Comparison of ENCODE assay signal across 8 mouse cellular contexts in the genomic region with DNA sequence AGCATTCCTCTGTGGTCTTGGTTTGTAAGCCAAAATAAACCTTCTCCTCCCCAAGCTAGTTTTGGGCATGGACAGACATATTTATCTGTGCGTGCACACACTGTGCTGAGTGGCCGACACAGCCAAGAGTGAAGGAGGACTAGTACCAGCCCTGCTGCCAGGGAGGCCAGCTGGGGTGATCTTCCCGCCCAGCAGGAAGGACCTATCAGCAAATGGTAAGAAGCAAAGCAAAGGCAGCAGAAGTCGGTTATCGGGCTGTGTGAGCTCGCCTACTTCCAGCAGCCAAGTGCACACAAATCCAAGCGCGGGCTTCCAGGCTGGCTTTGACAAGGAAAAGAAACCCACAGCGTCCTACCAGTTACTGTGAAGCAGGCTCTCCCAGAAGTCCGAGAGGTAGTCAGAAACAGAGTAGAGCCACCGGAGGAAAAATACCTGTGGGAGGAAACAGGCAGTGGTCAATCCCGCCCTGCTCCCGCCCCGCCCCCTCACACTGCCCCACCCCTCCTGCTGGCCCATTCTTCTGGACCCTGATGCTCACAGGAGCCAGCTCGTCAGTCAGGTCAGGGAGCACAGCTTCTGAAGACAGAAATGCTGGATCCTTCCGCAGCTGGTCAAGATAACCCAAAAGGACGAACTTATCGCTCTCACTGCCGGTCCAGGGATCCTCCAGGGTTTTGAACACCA. TPM values are rescaled to one million over a fixed set of nuclear protein-coding genes. Genes with fewer than 3 reads are reported as not detected.
DNase-seq lines count a peak whose midpoint lies in the region; ATAC-seq and TF ChIP-seq lines count a peak whose summit lies in the region.

No protein-coding gene starts in this region.

- H3K27me3 ChIP-seq in MEL (ENCODE audit: control insufficient read depth in 1 of 2, insufficient read depth in 2 of 2, low read length in 2 of 2): no peaks in the 10 kb centered on the region
- H3K27me3 ChIP-seq in intestine, embryonic 15.5 days (replicated peaks): no peaks in the 10 kb centered on the region

- 62% methylated on average over 19 of the region's 19 CpGs for WGBS in intestine, embryonic 15.5 days

- peak overlapping the region; percentile 26 for H3K4me2 ChIP-seq in intestine, embryonic 15.5 days (replicated peaks)

- peaks cover 0 to 31% of the 10 kb centered on the region in 2 experiments; a peak in 2 of 4 replicates for H3K36me3 ChIP-seq in MEL (ENCODE audit: control insufficient read depth in 1 of 2, insufficient read depth in 2 of 2, low read length in 2 of 2)
- peaks cover 18% of the 10 kb centered on the region for H3K36me3 ChIP-seq in intestine, embryonic 15.5 days

- H3K79me2 ChIP-seq in MEL (ENCODE audit: control insufficient read depth, insufficient read depth, low read length, poor library complexity): no peaks in the 10 kb centered on the region

- peak; percentile 40 for DNase-seq in gastrocnemius, postnatal 14 days
- no peak for DNase-seq in gastrocnemius, adult 18-20 months (ENCODE audit: low spot score)
- peak; percentile 85 for DNase-seq in MEL (ENCODE audit: low read depth, low spot score)
- DNase-seq in lung, postnatal 10 days: peak; percentile 67
- DNase-seq in testis, postnatal 14 days (ENCODE audit: low spot score): peak; percentile 66
- no peak for DNase-seq in urinary bladder, postnatal 25 days (ENCODE audit: low spot score)

- peak in 1 of 2 experiments; percentile 63; a peak in 2 of 4 replicates for TF ChIP-seq POLR2A in MEL (IDR thresholded peaks at IDR 0.05; ENCODE audit: control insufficient read depth in 1 of 2, insufficient read depth in 1 of 2, low read depth in 1 of 2, low read length in 2 of 2, poor library complexity in 1 of 2)
- peak; percentile 45; the same call in 1 of the 2 replicates for TF ChIP-seq POLR2A in embryonic fibroblast, embryonic 13.5 days (IDR thresholded peaks at IDR 0.05; ENCODE audit: low read depth, low read length)

- peaks cover 17 to 29% of the 10 kb centered on the region in 2 experiments for H3K4me1 ChIP-seq in MEL (ENCODE audit: control insufficient read depth in 1 of 2, insufficient read depth in 2 of 2, low read length in 2 of 2)
- peaks cover 8% of the 10 kb centered on the region; the same call in 1 of the 2 replicates for H3K4me1 ChIP-seq in embryonic fibroblast, embryonic 13.5 days (ENCODE audit: control insufficient read depth, insufficient read depth, low read length)
- peaks cover 25% of the 10 kb centered on the region for H3K4me1 ChIP-seq in intestine, embryonic 15.5 days (replicated peaks)

- peak overlapping the region; percentile 71 for H3K27ac ChIP-seq in MEL (ENCODE audit: control insufficient read depth, low read depth, low read length)
- H3K27ac ChIP-seq in embryonic fibroblast, embryonic 13.5 days (ENCODE audit: insufficient read depth, low read length): peak overlapping the region; percentile 85
- H3K27ac ChIP-seq in intestine, embryonic 15.5 days: peak overlapping the region; percentile 88

- peak; percentile 63 for ATAC-seq in intestine, embryonic 15.5 days

- TF ChIP-seq EP300 in MEL (IDR thresholded peaks at IDR 0.05; ENCODE audit: low read depth in 1 of 2, low read length in 2 of 2): peak in 1 of 2 experiments; percentile 41; a peak in 2 of 4 replicates

- TF ChIP-seq CTCF in MEL (IDR thresholded peaks at IDR 0.05 in 2 of 3, conservative IDR thresholded peaks at IDR 0.05 in 1 of 3; ENCODE audit: control insufficient read depth in 1 of 3, insufficient read depth in 1 of 3, low read depth in 2 of 3, low read length in 3 of 3, poor library complexity in 1 of 3, severe bottlenecking in 1 of 3): no peak
- TF ChIP-seq CTCF in embryonic fibroblast, embryonic 13.5 days (IDR thresholded peaks at IDR 0.05; ENCODE audit: borderline replicate concordance, insufficient read depth, low read length): no peak

- TF ChIP-seq RAD21 in MEL (IDR thresholded peaks at IDR 0.05; ENCODE audit: low read depth, low read length): no peak

- H3K9ac ChIP-seq in MEL (ENCODE audit: control insufficient read depth, low read depth, low read length, poor library complexity, severe bottlenecking): peak overlapping the region; percentile 57
- 0 out of 2 replicates have a peak overlapping the region, but pooled peaks have one; percentile 8 for H3K9ac ChIP-seq in intestine, embryonic 15.5 days

- H3K9me3 ChIP-seq in MEL (replicated peaks; ENCODE audit: insufficient read depth, low read length): no peaks in the 10 kb centered on the region
- H3K9me3 ChIP-seq in intestine, embryonic 15.5 days: no peaks in the 10 kb centered on the region

- H3K4me3 ChIP-seq in MEL (ENCODE audit: control insufficient read depth in 1 of 2, insufficient read depth in 1 of 2, low read depth in 2 of 2, low read length in 2 of 2): peak overlapping the region; percentile 40 to 43
- no peak overlapping the region for H3K4me3 ChIP-seq in embryonic fibroblast, embryonic 13.5 days (ENCODE audit: insufficient read depth, low read length)
- no peak overlapping the region for H3K4me3 ChIP-seq in intestine, embryonic 15.5 days (replicated peaks)

- intact Hi-C loops in gastrocnemius, postnatal 14 days (cut with DNase I; ENCODE audit: low total_unique reads): no loop called here

TF ChIP-seq in MEL, 35 proteins besides CTCF, POLR2A, EP300 and RAD21 (continues in another document):
- no peak for TF ChIP-seq SMC3 (IDR thresholded peaks at IDR 0.05; ENCODE audit: low read depth, low read length)
- TF ChIP-seq MAFK (IDR thresholded peaks at IDR 0.05; ENCODE audit: borderline replicate concordance, low read depth, low read length): no peak
- no peak for TF ChIP-seq ELF1 (IDR thresholded peaks at IDR 0.05; ENCODE audit: low read depth, low read length)
- no peak for TF ChIP-seq ZNF384 (IDR thresholded peaks at IDR 0.05; ENCODE audit: low read depth, low read length)
- TF ChIP-seq MYB (IDR thresholded peaks at IDR 0.05; ENCODE audit: low read depth, low read length): no peak
- no peak for TF ChIP-seq ZC3H11A (IDR thresholded peaks at IDR 0.05; ENCODE audit: low read depth, low read length)
- TF ChIP-seq NRF1 (IDR thresholded peaks at IDR 0.05; ENCODE audit: insufficient read depth, low read depth, low read length, poor library complexity, severe bottlenecking): no peak
- no peak for TF ChIP-seq CHD2 (IDR thresholded peaks at IDR 0.05; ENCODE audit: low read length)
- TF ChIP-seq POLR2AphosphoS5 (IDR thresholded peaks at IDR 0.05; ENCODE audit: borderline replicate concordance, low read depth, low read length): no peak
- TF ChIP-seq GABPA (IDR thresholded peaks at IDR 0.05; ENCODE audit: low read depth, low read length): no peak
- no peak for TF ChIP-seq JUND (IDR thresholded peaks at IDR 0.05; ENCODE audit: low read depth, low read length)
- TF ChIP-seq TAL1 (IDR thresholded peaks at IDR 0.05; ENCODE audit: low read length): peak; percentile 43
- no peak for TF ChIP-seq ZMIZ1 (IDR thresholded peaks at IDR 0.05; ENCODE audit: low read depth, low read length)
- TF ChIP-seq E2F4 (IDR thresholded peaks at IDR 0.05; ENCODE audit: borderline replicate concordance, low read depth, low read length): peak; percentile 84

RNA-seq across cellular contexts. Expression of a gene that starts 21.0 kb away (rescaled TPM):
- under 1 TPM in 1 of 2 experiments, not detected in 1; 0.82 TPM for total RNA-seq in gastrocnemius, postnatal 14 days (2021)
- not detected for total RNA-seq in gastrocnemius, adult 18-20 months (2021)
- 0.12 TPM in 1 of 2 replicates, not detected in the other for total RNA-seq in MEL (2012; rRNA removed)
- under 1 TPM in 1 of 2 experiments, not detected in 1; 0.07 TPM for polyA plus RNA-seq in MEL (2012; ENCODE audit: insufficient read depth in 1 of 2, insufficient read length in 2 of 2, low read depth in 1 of 2, low replicate concordance in 2 of 2, missing spikeins in 1 of 2)
- polyA plus RNA-seq in embryonic fibroblast, embryonic 13.5 days (2011; ENCODE audit: insufficient read length, low read depth, missing spikeins): not detected in 2 replicates
- polyA plus RNA-seq in intestine, embryonic 15.5 days (2015; fragmentation: Nextera tagmentation; extraction: Ambion mirVana): 36.7 and 41.9 TPM in 2 replicates

RNA-seq across cellular contexts. Expression of a gene that starts 23.2 kb away (rescaled TPM):
- total RNA-seq in gastrocnemius, postnatal 14 days (2021): 1 to 10 TPM; 8.6 to 9.4 TPM
- total RNA-seq in gastrocnemius, adult 18-20 months (2021): 10 to 100 TPM; 13.2 to 13.3 TPM
- 3.2 and 3.4 TPM in 2 replicates for total RNA-seq in MEL (2012; rRNA removed)
- 1 to 10 TPM in 1 of 2 experiments, not detected in 1; 6.8 TPM for polyA plus RNA-seq in MEL (2012; ENCODE audit: insufficient read depth in 1 of 2, insufficient read length in 2 of 2, low read depth in 1 of 2, low replicate concordance in 2 of 2, missing spikeins in 1 of 2)
- polyA plus RNA-seq in embryonic fibroblast, embryonic 13.5 days (2011; ENCODE audit: insufficient read length, low read depth, missing spikeins): 10.0 and 11.3 TPM in 2 replicates
- polyA plus RNA-seq in intestine, embryonic 15.5 days (2015; fragmentation: Nextera tagmentation; extraction: Ambion mirVana): 4.2 and 4.4 TPM in 2 replicates

RNA-seq across cellular contexts. Expression of a gene that starts 25.9 kb away (rescaled TPM):
- 1 to 10 TPM; 3.7 to 4.8 TPM for total RNA-seq in gastrocnemius, postnatal 14 days (2021)
- 1 to 10 TPM; 2.4 TPM for total RNA-seq in gastrocnemius, adult 18-20 months (2021)
- total RNA-seq in MEL (2012; rRNA removed): 2.8 and 3.8 TPM in 2 replicates
- polyA plus RNA-seq in MEL (2012; ENCODE audit: insufficient read depth in 1 of 2, insufficient read length in 2 of 2, low read depth in 1 of 2, low replicate concordance in 2 of 2, missing spikeins in 1 of 2): 1 to 10 TPM in 1 of 2 experiments, not detected in 1; 6.4 TPM
- polyA plus RNA-seq in embryonic fibroblast, embryonic 13.5 days (2011; ENCODE audit: insufficient read length, low read depth, missing spikeins): 10.0 and 13.2 TPM in 2 replicates
- polyA plus RNA-seq in intestine, embryonic 15.5 days (2015; fragmentation: Nextera tagmentation; extraction: Ambion mirVana): 21.8 and 22.2 TPM in 2 replicates

RNA-seq across cellular contexts. Expression of a gene that starts 44.3 kb away (rescaled TPM):
- 10 to 100 TPM; 35.0 to 37.6 TPM for total RNA-seq in gastrocnemius, postnatal 14 days (2021)
- total RNA-seq in gastrocnemius, adult 18-20 months (2021): 10 to 100 TPM; 57.5 to 62.5 TPM
- total RNA-seq in MEL (2012; rRNA removed): 37.6 and 40.7 TPM in 2 replicates
- polyA plus RNA-seq in MEL (2012; ENCODE audit: insufficient read depth in 1 of 2, insufficient read length in 2 of 2, low read depth in 1 of 2, low replicate concordance in 2 of 2, missing spikeins in 1 of 2): 10 to 100 TPM in 1 of 2 experiments, not detected in 1; 42.8 TPM
- polyA plus RNA-seq in embryonic fibroblast, embryonic 13.5 days (2011; ENCODE audit: insufficient read length, low read depth, missing spikeins): 27.6 and 30.9 TPM in 2 replicates
- polyA plus RNA-seq in intestine, embryonic 15.5 days (2015; fragmentation: Nextera tagmentation; extraction: Ambion mirVana): 23.3 and 24.4 TPM in 2 replicates

RNA-seq across cellular contexts. Expression of a gene that starts 58.5 kb away (rescaled TPM):
- total RNA-seq in gastrocnemius, postnatal 14 days (2021): not detected
- total RNA-seq in gastrocnemius, adult 18-20 months (2021): under 1 TPM in 1 of 2 experiments, not detected in 1; 0.78 TPM
- not detected in 2 replicates for total RNA-seq in MEL (2012; rRNA removed)
- not detected for polyA plus RNA-seq in MEL (2012; ENCODE audit: insufficient read depth in 1 of 2, insufficient read length in 2 of 2, low read depth in 1 of 2, low replicate concordance in 2 of 2, missing spikeins in 1 of 2)
- polyA plus RNA-seq in embryonic fibroblast, embryonic 13.5 days (2011; ENCODE audit: insufficient read length, low read depth, missing spikeins): not detected in 2 replicates
- polyA plus RNA-seq in intestine, embryonic 15.5 days (2015; fragmentation: Nextera tagmentation; extraction: Ambion mirVana): 131 and 571 TPM in 2 replicates

Comparison
In these comparisons a context has a peak if more than half of its experiments do, and no peak if none do; other contexts are left out.
1. DNase-seq: peak in gastrocnemius, postnatal 14 days (single experiment), MEL (single experiment), lung, postnatal 10 days (single experiment) and testis, postnatal 14 days (single experiment); none in gastrocnemius, adult 18-20 months (single experiment) and urinary bladder, postnatal 25 days (single experiment).
2. H3K4me3 ChIP-seq: peak in MEL (2 of 2); none in embryonic fibroblast, embryonic 13.5 days (single experiment) and intestine, embryonic 15.5 days (single experiment).
3. Peak in every context shown above with its lines, with median percentiles within 50 percentile points of each other: H3K27ac ChIP-seq.